8 mouse cellular contexts compared by ENCODE assay signal in the genomic region with DNA sequence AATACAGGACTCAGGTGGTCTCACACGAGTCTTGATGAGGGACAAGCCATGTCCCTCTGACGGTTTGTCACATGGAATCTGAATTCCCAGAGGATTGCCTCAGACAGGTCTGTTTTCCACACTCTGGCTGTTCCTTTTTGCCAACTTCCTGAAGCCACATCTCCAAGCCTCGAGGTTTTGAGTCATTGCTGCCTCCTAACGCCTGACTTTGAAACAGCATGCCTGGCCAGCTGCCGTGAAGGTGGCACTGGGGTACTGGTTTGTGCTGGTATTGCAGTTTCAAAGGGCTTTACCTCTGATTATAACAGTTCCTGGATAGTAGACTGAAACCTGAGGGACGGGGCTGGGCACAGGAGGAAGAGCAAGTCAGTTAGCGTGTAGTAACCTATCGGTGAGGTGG.
A peak's percentile ranks its signal among the peaks of the same experiment; 100 is the strongest.
DNase-seq lines count a peak whose midpoint lies in the region; ATAC-seq and TF ChIP-seq lines count a peak whose summit lies in the region.

No protein-coding gene starts in this region.

- peak; percentile 67 for TF ChIP-seq CTCF in intestine, postnatal 0 days (IDR thresholded peaks at IDR 0.05; ENCODE audit: low read depth)
- peak; percentile 74 for TF ChIP-seq CTCF in cortical plate, adult 2 months (IDR thresholded peaks at IDR 0.05; ENCODE audit: extremely low read depth, insufficient read depth, low read length)
- peak; percentile 47 for TF ChIP-seq CTCF in lung, embryonic 14.5 days (IDR thresholded peaks at IDR 0.05; ENCODE audit: low read depth)

- H3K9ac ChIP-seq in intestine, postnatal 0 days (ENCODE audit: low read depth, low read length) = no peak overlapping the region
- H3K9ac ChIP-seq in intestine, embryonic 15.5 days = no peak overlapping the region
- H3K9ac ChIP-seq in lung, embryonic 14.5 days = no peak overlapping the region

- ATAC-seq in intestine, postnatal 0 days = no peak
- no peak for ATAC-seq in intestine, embryonic 15.5 days
- ATAC-seq in lung, embryonic 14.5 days (ENCODE audit: insufficient read depth) = no peak
- ATAC-seq in inflammation-experienced regulatory T-cells, adult 6 months = no peak

- H3K4me1 ChIP-seq in intestine, postnatal 0 days (replicated peaks; ENCODE audit: control insufficient read depth, insufficient read depth, low read length) = no peaks in the 10 kb centered on the region
- no peaks in the 10 kb centered on the region for H3K4me1 ChIP-seq in intestine, embryonic 15.5 days (replicated peaks)
- no peaks in the 10 kb centered on the region for H3K4me1 ChIP-seq in cortical plate, adult 2 months (ENCODE audit: control insufficient read depth, insufficient read depth, low read length)
- no peaks in the 10 kb centered on the region for H3K4me1 ChIP-seq in lung, embryonic 14.5 days (ENCODE audit: insufficient read depth)

- peak; percentile 4 for DNase-seq in gastrocnemius, postnatal 14 days
- peak; percentile 65 for DNase-seq in kidney, postnatal 10 days
- peak; percentile 17 for DNase-seq in lung, embryonic 14.5 days
- peak; percentile 16 to 25 for DNase-seq in right cerebral cortex, postnatal 36 days (ENCODE audit: low spot score in 2 of 2)

- no peak overlapping the region for H3K27ac ChIP-seq in intestine, postnatal 0 days (ENCODE audit: low read depth, low read length)
- no peak overlapping the region for H3K27ac ChIP-seq in intestine, embryonic 15.5 days
- H3K27ac ChIP-seq in cortical plate, adult 2 months (ENCODE audit: insufficient read depth, low read length) = no peak overlapping the region
- H3K27ac ChIP-seq in lung, embryonic 14.5 days (ENCODE audit: low read depth) = no peak overlapping the region

- H3K4me2 ChIP-seq in intestine, postnatal 0 days (replicated peaks; ENCODE audit: low read depth) = no peak overlapping the region
- H3K4me2 ChIP-seq in intestine, embryonic 15.5 days (replicated peaks) = no peak overlapping the region
- no peak overlapping the region for H3K4me2 ChIP-seq in lung, embryonic 14.5 days

- H3K27me3 ChIP-seq in intestine, postnatal 0 days (replicated peaks; ENCODE audit: control insufficient read depth, insufficient read depth, low read length) = no peaks in the 10 kb centered on the region
- peaks cover 3% of the 10 kb centered on the region; the same call in 1 of the 2 replicates for H3K27me3 ChIP-seq in intestine, embryonic 15.5 days (replicated peaks)
- H3K27me3 ChIP-seq in lung, embryonic 14.5 days (ENCODE audit: insufficient read depth, low read length) = peaks cover 15% of the 10 kb centered on the region

- WGBS in intestine, postnatal 0 days = 26% methylated on average over 8 of the region's 8 CpGs
- 21% methylated on average over 8 of the region's 8 CpGs for WGBS in intestine, embryonic 15.5 days
- WGBS in lung, embryonic 14.5 days = 27% methylated on average over 8 of the region's 8 CpGs

- intact Hi-C loops in gastrocnemius, postnatal 14 days (cut with DNase I; ENCODE audit: low total_unique reads) = no loop called here

- no peak overlapping the region for H3K4me3 ChIP-seq in intestine, postnatal 0 days (ENCODE audit: low read depth, low read length)
- no peak overlapping the region for H3K4me3 ChIP-seq in intestine, embryonic 15.5 days (replicated peaks)
- no peak overlapping the region for H3K4me3 ChIP-seq in cortical plate, adult 2 months (ENCODE audit: insufficient read depth, low read length)
- no peak overlapping the region for H3K4me3 ChIP-seq in lung, embryonic 14.5 days (ENCODE audit: low read depth, low read length)

- no peaks in the 10 kb centered on the region for H3K9me3 ChIP-seq in intestine, postnatal 0 days (ENCODE audit: control insufficient read depth)
- H3K9me3 ChIP-seq in intestine, embryonic 15.5 days = no peaks in the 10 kb centered on the region
- H3K9me3 ChIP-seq in lung, embryonic 14.5 days (ENCODE audit: low read depth, low read length) = no peaks in the 10 kb centered on the region

- TF ChIP-seq POLR2A in cortical plate, adult 2 months (IDR thresholded peaks at IDR 0.05; ENCODE audit: extremely low read depth, insufficient read depth, low read length) = no peak

- no peaks in the 10 kb centered on the region for H3K36me3 ChIP-seq in intestine, postnatal 0 days (ENCODE audit: control insufficient read depth, insufficient read depth)
- no peaks in the 10 kb centered on the region for H3K36me3 ChIP-seq in intestine, embryonic 15.5 days
- H3K36me3 ChIP-seq in lung, embryonic 14.5 days (ENCODE audit: insufficient read depth) = no peaks in the 10 kb centered on the region

Comparison
In these comparisons a context has a peak if more than half of its experiments do, and no peak if none do; other contexts are left out.
1. DNase-seq: peak in every context shown above with its lines; median percentile 65 in kidney, postnatal 10 days; 20 in right cerebral cortex, postnatal 36 days; 17 in lung, embryonic 14.5 days; 4 in gastrocnemius, postnatal 14 days.